ENCODE assay signal across 17 mouse cellular contexts in genomic region chr5:25038827-25039226, GRCm38 (mm10).
"Had no signal": no experiment of that assay in that cellular context is flagged by ENCODE, and none has a peak within 500 bp of the region (broad histone marks: within the 10 kb centered on the region; RNA-seq: fewer than 3 reads in every experiment).

No protein-coding gene starts in this region.

- DNase-seq: layer of hippocampus, adult 9-11 months; liver, embryonic 13.5 days; lung, embryonic 14.5 days; right cerebral cortex, adult 18-20 months; right cerebral cortex, postnatal 14 days; spleen, adult 18-20 months; thymus, postnatal 25 days had no signal

- H3K27me3 ChIP-seq: intestine, embryonic 15.5 days; liver, embryonic 13.5 days; midbrain, embryonic 12.5 days; midbrain, embryonic 15.5 days; neural tube, embryonic 12.5 days; neural tube, embryonic 15.5 days; stomach, embryonic 15.5 days had no signal

- H3K4me2 ChIP-seq: intestine, embryonic 15.5 days; liver, embryonic 13.5 days; lung, embryonic 14.5 days; midbrain, embryonic 12.5 days; midbrain, embryonic 15.5 days; neural tube, embryonic 12.5 days; neural tube, embryonic 15.5 days; stomach, embryonic 15.5 days had no signal

- H3K9me3 ChIP-seq: intestine, embryonic 15.5 days; liver, embryonic 13.5 days; midbrain, embryonic 12.5 days; stomach, embryonic 15.5 days had no signal

- H3K4me1 ChIP-seq: midbrain, embryonic 12.5 days; midbrain, embryonic 15.5 days; neural tube, embryonic 12.5 days; neural tube, embryonic 15.5 days; stomach, embryonic 15.5 days had no signal

- ATAC-seq: hindbrain, embryonic 16.5 days; intestine, embryonic 15.5 days; lung, postnatal 0 days; midbrain, embryonic 15.5 days had no signal

- H3K36me3 ChIP-seq: intestine, embryonic 15.5 days; liver, embryonic 13.5 days; midbrain, embryonic 12.5 days; midbrain, embryonic 15.5 days; neural tube, embryonic 12.5 days; neural tube, embryonic 15.5 days; stomach, embryonic 15.5 days had no signal

- H3K4me3 ChIP-seq: intestine, embryonic 15.5 days; left cerebral cortex, adult 2 months; liver, embryonic 13.5 days; midbrain, embryonic 12.5 days; midbrain, embryonic 15.5 days; neural tube, embryonic 12.5 days; neural tube, embryonic 15.5 days; stomach, embryonic 15.5 days had no signal

- H3K9ac ChIP-seq: intestine, embryonic 15.5 days; liver, embryonic 13.5 days; lung, embryonic 14.5 days; midbrain, embryonic 12.5 days; midbrain, embryonic 15.5 days; neural tube, embryonic 12.5 days; neural tube, embryonic 15.5 days; stomach, embryonic 15.5 days had no signal

- H3K27ac ChIP-seq: intestine, embryonic 15.5 days; left cerebral cortex, adult 2 months; liver, embryonic 13.5 days; macrophage; midbrain, embryonic 12.5 days; midbrain, embryonic 15.5 days; neural tube, embryonic 12.5 days; neural tube, embryonic 15.5 days; stomach, embryonic 15.5 days had no signal
